Mouse (Mus musculus) stomach, embryonic 15.5 days (tissue): ENCODE measurements around the gene Mettl23. TPM values are rescaled to one million over a fixed set of nuclear protein-coding genes. Genes with fewer than 3 reads are reported as not detected.

Source experiments
- ATAC-seq: fragments of 200-750 bp; cut with Nextera tagmentation; 2 replicates; pipeline ENCODE4 v1.8.0; 2017; ENCODE audit warnings: low read depth, moderate number of reproducible peaks, moderate TSS enrichment; ENCODE audit not compliant: insufficient read depth, low FRiP score
- H3K27ac ChIP-seq: fragments of 300-500 bp; sonication (generic); 2 replicates; pipeline ENCODE4 v1.5.1; 2015; ENCODE audit warnings: mild to moderate bottlenecking, inconsistent platforms
- H3K27me3 ChIP-seq: fragments of 300-500 bp; sonication (generic); replicated peaks from 2 replicates; pipeline ENCODE4 v1.6.1; 2015; ENCODE audit warnings: inconsistent platforms
- H3K36me3 ChIP-seq: fragments of 300-500 bp; sonication (generic); 2 replicates; pipeline ENCODE4 v1.6.1; 2015; ENCODE audit warnings: inconsistent platforms
- H3K4me1 ChIP-seq: fragments of 300-500 bp; sonication (generic); 2 replicates; pipeline ENCODE4 v1.6.1; 2015; ENCODE audit warnings: inconsistent platforms
- H3K4me2 ChIP-seq: fragments of 300-500 bp; sonication (generic); 2 replicates; pipeline ENCODE4 v1.6.1; 2015; ENCODE audit warnings: mild to moderate bottlenecking, inconsistent platforms
- H3K4me3 ChIP-seq: fragments of 300-500 bp; sonication (generic); replicated peaks from 2 replicates; pipeline ENCODE4 v1.5.1; 2015; ENCODE audit warnings: inconsistent platforms
- H3K9ac ChIP-seq: fragments of 300-500 bp; sonication (generic); 2 replicates; pipeline ENCODE4 v1.6.1; 2015; ENCODE audit warnings: inconsistent platforms
- H3K9me3 ChIP-seq: fragments of 300-500 bp; sonication (generic); 2 replicates; pipeline ENCODE4 v1.6.1; 2016; ENCODE audit warnings: inconsistent platforms
- WGBS: fragments of 180-500 bp; shearing (Covaris S2); methylation state at CpG from one replicate; pipeline ENCODE4 v1.1.7; 2015; 5-methylcytosine and 5-hydroxymethylcytosine counted together
- polyA plus RNA-seq: library from polyadenylated mRNA; unstranded; fragments of >200 nt; fragmentation: Nextera tagmentation; extraction: Ambion mirVana; gene quantifications from 2 replicates; pipeline ENCODE4 v1.2.1, GENCODE M21; 2015

The Mettl23 gene
- polyA plus RNA-seq, 1 experiment from 2014 or later, result 61.3 TPM

DNA sequence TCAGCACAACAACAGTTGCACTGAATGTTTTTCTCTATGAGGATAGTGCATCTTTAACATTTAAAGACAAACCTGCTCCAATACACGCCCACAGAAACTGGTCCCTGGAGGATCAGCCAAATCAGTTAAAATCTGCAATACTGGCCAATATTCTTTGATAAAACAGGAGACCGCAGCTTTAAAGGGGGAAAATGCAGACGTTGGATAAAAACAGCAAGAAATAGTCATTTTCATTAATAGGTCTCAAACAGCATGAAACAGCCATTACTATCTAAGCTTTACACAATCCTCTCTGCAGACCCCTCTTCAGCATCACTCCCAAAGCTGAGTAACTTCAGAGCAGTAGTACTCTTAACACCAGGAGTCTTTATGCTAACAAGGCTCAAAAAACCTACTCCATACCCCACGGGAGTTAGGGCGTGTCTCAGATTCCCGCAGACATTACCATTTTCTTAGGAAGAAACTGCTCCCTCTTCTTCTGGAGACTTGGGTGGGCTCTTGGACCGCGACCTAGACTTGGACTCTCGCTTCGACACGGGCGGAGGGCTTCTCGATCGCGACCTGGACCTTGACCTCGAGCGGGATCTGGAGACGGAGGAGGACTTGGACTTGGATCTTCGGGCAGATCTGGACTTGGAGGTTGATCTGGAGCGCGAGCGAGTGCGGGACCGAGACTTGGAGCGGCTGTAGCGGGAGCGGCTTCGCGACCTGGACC, 8.7 kb downstream of the Mettl23 start:
- Histone ChIP-seq H3K9me3 (no peaks in the 10 kb centered on the region), H3K4me3 (peak overlapping the region; percentile 92), H3K27me3 (no peaks in the 10 kb centered on the region), H3K36me3 (peaks cover 14% of the 10 kb centered on the region; the same call in 1 of the 2 replicates), H3K4me1 (peaks cover 5% of the 10 kb centered on the region; the same call in 1 of the 2 replicates), H3K27ac (peak overlapping the region; percentile 100), H3K9ac (peak overlapping the region; percentile 90), H3K4me2 (peak overlapping the region; percentile 68)
- under 1% methylated on average over 29 of the region's 29 CpGs for WGBS
- no peak for ATAC-seq

DNA sequence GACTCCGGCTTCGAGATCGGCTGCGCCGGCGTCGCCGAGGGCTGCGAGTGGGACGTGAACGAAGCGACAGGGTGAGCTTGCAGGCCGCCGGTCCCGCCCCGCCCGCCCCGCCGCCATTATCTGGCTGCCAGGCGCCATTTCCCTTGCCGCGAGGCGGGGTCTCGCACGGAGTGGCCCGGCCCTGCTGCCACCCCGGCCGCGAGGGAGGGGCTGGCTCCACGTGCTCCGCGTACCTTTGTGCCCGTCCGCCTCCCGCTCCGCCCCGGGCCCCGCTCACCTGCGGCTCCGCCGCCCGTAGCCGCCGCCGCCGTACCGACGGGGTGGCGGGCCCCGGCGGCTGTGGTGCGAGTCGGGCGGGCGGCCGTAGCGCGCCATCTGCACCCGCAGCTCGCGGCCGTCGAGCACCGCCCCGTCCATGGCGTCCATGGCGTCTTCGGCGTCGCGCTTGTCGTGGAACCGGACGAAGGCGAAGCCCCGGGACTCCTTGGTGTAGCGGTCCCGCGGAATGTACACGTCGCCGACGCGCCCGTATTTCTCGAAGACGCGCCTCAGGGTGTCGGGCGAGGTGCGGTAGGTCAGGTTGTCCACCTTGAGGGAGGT, 9.3 kb downstream of the Mettl23 start, which contains the start of gene Mfsd11:
Gene Mfsd11, plus strand, starts transcription at position 150 of the 600 bp plus-strand sequence.
- Histone ChIP-seq H3K4me1 (peaks cover 4% of the 10 kb centered on the region; the same call in 1 of the 2 replicates), H3K36me3 (peaks cover 14% of the 10 kb centered on the region; the same call in 1 of the 2 replicates), H3K9ac (peak within 1 kb of the TSS; percentile 90), H3K27ac (peak within 1 kb of the TSS; percentile 100), H3K9me3 (no peaks in the 10 kb centered on the region), H3K4me3 (peak within 1 kb of the TSS; percentile 92), H3K27me3 (no peaks in the 10 kb centered on the region), H3K4me2 (peak within 1 kb of the TSS; percentile 68)
- under 1% methylated on average over 86 of the region's 91 CpGs for WGBS
- peak; percentile 61 for ATAC-seq

DNA sequence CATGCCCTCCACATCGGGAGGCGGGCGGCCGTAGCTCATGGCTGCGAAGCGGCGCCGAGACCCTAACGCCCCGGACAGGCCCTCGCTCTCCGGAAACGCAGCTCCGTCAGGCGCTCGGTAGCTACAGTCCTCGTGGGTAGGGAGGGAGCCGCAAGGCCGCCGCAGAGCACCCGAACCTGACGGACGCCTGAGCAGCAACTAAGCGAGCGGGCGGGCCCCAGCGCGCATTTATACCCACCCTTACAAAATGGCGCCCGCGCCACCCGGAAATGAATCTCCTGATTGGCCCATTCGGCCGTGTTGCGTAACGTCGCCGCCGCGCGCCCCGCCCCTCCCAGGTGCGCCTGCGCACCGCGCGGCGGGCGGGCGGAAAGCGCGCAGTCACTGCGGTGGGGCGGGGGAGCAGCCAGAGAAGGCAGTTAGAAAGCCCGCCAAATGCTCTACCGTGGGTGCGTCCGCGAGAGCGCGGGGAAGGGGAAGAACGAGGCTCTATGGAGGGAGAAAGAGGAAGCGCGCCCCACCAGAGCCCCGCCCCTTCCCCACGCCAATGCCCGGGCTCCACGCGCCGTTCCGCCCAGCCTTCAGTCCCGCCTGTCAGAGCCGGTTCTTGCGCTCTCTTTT, 9.9 kb downstream of the Mettl23 start, which contains the start of gene Srsf2:
Gene Srsf2, minus strand, starts transcription at position 204 of the 621 bp plus-strand sequence.
- peak within 1 kb of the TSS; percentile 92 for H3K4me3 ChIP-seq
- H3K36me3 ChIP-seq, result peaks cover 11% of the 10 kb centered on the region; the same call in 1 of the 2 replicates
- H3K4me1 ChIP-seq, result peaks cover 2% of the 10 kb centered on the region; the same call in 1 of the 2 replicates
- H3K27ac ChIP-seq, result peak within 1 kb of the TSS; percentile 100
- H3K9ac ChIP-seq, result peak within 1 kb of the TSS; percentile 90
- under 1% methylated on average over 70 of the region's 74 CpGs for WGBS
- no peaks in the 10 kb centered on the region for H3K9me3 ChIP-seq
- H3K4me2 ChIP-seq, result peak within 1 kb of the TSS; percentile 68
- peak; percentile 87 for ATAC-seq
- H3K27me3 ChIP-seq, result no peaks in the 10 kb centered on the region

DNA sequence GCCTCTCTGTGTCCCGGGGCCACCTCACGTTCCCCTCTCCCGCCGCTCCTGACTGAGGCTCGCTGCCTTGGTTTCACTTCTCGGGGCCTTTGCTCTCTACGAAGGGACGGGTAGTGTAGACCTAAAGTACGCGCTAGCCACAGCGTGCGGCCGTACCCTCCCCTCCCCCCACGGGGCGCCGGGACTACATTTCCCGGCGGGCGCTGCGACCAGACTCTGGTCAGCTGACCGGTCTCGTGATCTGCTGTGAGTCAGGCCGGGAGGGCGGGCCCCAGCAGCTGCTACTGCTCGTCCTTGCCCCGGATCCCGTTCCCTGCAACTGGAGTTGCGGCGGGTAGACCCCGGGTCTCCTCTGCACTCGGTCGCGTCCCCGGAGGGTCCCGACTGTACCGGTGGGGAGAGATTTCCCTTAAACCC, 10.4 kb downstream of the Mettl23 start:
- Histone ChIP-seq H3K27me3 (no peaks in the 10 kb centered on the region), H3K9ac (peak overlapping the region; percentile 69; the same call in 1 of the 2 replicates), H3K9me3 (no peaks in the 10 kb centered on the region), H3K36me3 (peaks cover 6% of the 10 kb centered on the region; the same call in 1 of the 2 replicates), H3K4me1 (peaks cover 2% of the 10 kb centered on the region; the same call in 1 of the 2 replicates), H3K4me3 (peak overlapping the region; percentile 92), H3K27ac (peak overlapping the region; percentile 100), H3K4me2 (peak overlapping the region; percentile 62)
- under 1% methylated on average over 36 of the region's 36 CpGs for WGBS
- ATAC-seq, result peak; percentile 90

DNA sequence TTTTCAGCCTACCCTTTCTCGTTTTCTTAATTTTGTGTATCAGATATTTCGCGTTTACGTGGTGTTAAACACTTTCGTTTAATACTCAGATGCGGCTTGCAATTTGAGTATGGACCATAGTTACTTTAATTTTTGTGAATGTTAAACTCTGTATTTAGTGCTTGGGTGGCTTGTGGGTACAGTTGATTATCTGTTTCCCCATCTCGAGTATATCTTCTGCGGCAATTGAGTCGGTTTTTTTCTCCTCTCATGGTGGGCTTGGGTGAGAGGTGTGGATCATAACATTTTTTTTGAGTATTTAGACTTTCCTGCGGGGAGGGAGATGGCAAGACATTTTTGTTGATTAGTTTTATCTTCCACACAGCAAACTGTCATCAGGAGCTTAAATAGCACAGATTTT, 11.2 kb downstream of the Mettl23 start:
- Histone ChIP-seq H3K4me1 (peaks cover 2% of the 10 kb centered on the region; the same call in 1 of the 2 replicates), H3K36me3 (peaks cover 3% of the 10 kb centered on the region; the same call in 1 of the 2 replicates), H3K27me3 (no peaks in the 10 kb centered on the region), H3K9me3 (no peaks in the 10 kb centered on the region), H3K4me2 (peak overlapping the region; percentile 62), H3K4me3 (peak overlapping the region; percentile 92), H3K9ac (peak overlapping the region; percentile 53; the same call in 1 of the 2 replicates), H3K27ac (peak overlapping the region; percentile 100; the same call in 1 of the 2 replicates)
- no peak for ATAC-seq
- WGBS, result 30% methylated on average over 10 of the region's 10 CpGs

DNA sequence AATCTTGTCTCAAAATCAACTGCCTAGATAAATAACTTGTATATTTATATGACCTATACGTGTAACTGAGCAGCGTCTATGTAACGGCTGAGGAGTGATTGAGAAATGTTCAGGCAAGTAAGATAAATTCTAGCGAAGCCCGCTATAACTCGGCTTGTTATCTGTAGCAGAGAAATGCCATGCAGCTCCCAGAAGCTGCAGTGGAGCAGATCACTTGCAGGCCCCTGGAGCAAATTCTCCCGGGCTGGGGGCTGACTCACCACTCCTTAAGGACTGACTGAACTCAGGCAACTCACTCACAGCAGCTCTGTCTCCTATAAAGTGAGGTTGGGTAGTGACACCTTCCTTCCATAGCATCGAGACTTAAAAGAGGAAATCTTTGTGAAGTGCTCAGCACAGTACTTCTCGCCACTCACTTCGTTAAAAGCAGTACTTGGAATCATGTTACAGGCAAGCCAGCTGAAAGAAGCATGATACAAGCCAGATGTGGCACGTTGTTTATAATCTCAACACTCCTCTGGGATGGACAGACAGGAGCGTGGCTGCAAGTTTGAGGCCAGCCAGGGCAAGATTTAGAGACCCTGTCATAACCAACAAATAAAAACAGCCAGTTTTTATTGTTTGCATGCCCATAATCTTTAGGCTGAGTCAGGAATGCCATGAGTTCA, 14.2 kb downstream of the Mettl23 start:
- WGBS, result 58% methylated on average over 12 of the region's 12 CpGs
- H3K9ac ChIP-seq, result no peak overlapping the region
- peaks cover 21% of the 10 kb centered on the region for H3K36me3 ChIP-seq
- no peaks in the 10 kb centered on the region; the same call in 1 of the 2 replicates for H3K4me1 ChIP-seq
- H3K27me3 ChIP-seq, result no peaks in the 10 kb centered on the region
- no peaks in the 10 kb centered on the region for H3K9me3 ChIP-seq
- ATAC-seq, result no peak
- H3K4me2 ChIP-seq, result no peak overlapping the region
- no peak overlapping the region for H3K27ac ChIP-seq
- no peak overlapping the region for H3K4me3 ChIP-seq

DNA sequence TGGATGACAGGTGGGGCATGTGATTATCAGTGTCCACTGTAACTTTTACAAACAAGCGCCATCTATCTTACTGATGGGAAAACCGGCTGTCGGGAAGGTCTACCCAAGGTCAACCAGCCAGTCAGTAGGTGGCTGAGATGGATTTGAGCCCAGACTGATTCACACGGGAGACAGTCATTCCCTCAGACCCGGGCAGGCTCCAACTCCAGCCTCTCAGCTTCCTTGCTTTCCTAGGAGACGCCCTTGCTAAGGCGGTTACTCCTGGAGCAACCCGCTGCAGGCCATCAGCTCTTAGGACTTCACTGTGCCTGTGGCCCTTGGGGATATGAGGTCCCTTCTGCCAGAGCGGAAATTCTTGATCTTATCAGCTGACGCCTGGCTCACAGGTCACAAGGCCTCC, 21.4 kb downstream of the Mettl23 start:
- no peak overlapping the region for H3K4me2 ChIP-seq
- H3K27ac ChIP-seq, result no peak overlapping the region
- H3K27me3 ChIP-seq, result no peaks in the 10 kb centered on the region
- H3K4me1 ChIP-seq, result no peaks in the 10 kb centered on the region
- no peak for ATAC-seq
- WGBS, result 59% methylated on average over 10 of the region's 10 CpGs
- H3K4me3 ChIP-seq, result no peak overlapping the region
- no peaks in the 10 kb centered on the region for H3K9me3 ChIP-seq
- peaks cover 39% of the 10 kb centered on the region for H3K36me3 ChIP-seq
- H3K9ac ChIP-seq, result no peak overlapping the region

DNA sequence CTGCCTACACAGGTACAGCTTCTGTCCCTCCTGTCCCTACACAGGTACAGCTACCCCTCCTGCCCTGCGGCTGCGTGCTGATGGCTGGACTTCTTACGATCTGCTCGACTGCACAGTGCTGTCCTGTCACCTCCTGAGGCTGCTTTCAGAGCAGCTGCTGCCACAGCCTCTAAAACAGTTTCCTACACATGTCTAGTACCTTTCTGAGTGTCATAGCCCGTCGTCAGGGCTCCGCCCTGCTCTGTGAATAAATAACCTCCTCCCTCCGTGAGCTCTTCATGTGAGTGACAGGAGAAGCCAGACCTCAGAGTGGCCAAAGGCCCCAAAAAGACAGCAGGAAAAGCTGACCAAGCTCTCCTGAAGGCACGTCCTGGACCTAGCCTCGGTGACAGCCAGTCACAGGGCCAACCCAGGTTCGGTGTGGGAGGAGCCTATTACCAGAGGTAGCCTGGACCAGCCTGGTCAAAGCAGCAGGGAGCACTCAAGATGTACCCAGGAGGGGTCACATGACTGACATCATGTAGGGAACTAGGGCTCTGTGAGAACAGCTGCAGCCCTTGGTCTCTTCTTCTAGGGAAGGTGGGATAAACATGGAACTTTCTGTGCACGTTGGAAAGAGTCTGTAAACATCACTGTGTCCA, 23.0 kb downstream of the Mettl23 start:
- H3K4me3 ChIP-seq, result no peak overlapping the region
- 74% methylated on average over 12 of the region's 12 CpGs for WGBS
- no peak overlapping the region for H3K9ac ChIP-seq
- H3K9me3 ChIP-seq, result no peaks in the 10 kb centered on the region
- no peaks in the 10 kb centered on the region for H3K4me1 ChIP-seq
- peaks cover 38% of the 10 kb centered on the region for H3K36me3 ChIP-seq
- H3K27ac ChIP-seq, result no peak overlapping the region
- no peak overlapping the region for H3K4me2 ChIP-seq
- no peaks in the 10 kb centered on the region for H3K27me3 ChIP-seq
- no peak for ATAC-seq

DNA sequence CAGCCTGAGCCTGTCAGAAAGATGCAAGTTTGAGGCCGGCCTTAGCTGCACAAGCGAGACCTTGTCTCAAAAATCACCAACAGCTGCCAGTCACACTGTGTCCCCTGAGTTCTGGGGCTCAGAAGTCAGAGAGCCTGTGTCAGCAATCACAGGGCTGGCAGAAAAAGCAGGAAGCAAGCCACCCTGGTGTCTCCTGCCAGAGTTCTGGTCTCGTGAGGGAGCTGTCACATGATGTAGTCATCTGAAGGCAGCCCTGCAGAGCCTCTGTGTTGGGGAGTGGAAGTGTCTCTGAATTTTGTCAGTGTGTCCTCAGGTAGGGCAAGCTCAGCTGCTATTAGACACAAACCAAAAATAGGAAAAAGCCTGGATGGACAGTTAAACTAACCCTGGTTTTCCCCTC, 25.1 kb downstream of the Mettl23 start:
- 74% methylated on average over 3 of the region's 3 CpGs for WGBS
- Histone ChIP-seq H3K4me2 (no peak overlapping the region), H3K36me3 (peaks cover 33% of the 10 kb centered on the region), H3K4me3 (no peak overlapping the region), H3K27ac (no peak overlapping the region), H3K9me3 (no peaks in the 10 kb centered on the region), H3K27me3 (no peaks in the 10 kb centered on the region), H3K4me1 (no peaks in the 10 kb centered on the region), H3K9ac (no peak overlapping the region)
- ATAC-seq, result no peak

DNA sequence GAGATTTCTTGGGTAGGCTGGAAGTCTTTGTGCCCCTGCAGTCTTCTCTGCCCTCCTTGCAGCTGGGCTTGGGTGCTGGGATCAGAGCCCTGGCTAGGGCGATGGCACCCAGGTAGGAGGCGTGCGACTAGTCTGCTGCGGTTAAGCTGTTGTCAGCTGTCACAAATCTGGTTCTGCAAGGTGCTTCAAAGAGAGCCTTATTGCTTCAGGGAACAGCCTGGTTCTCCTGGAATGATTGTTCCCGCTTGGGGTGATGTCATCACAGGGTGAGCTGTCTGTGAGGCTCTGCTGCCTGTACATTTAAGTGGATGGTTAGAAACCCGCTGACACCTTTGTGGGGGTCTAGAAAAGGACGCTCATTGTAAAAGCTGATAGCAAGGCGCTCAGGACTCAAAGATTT, 26.1 kb downstream of the Mettl23 start:
- Histone ChIP-seq H3K9me3 (no peaks in the 10 kb centered on the region), H3K4me3 (no peak overlapping the region), H3K27me3 (no peaks in the 10 kb centered on the region), H3K27ac (peak overlapping the region; percentile 67; the same call in 1 of the 2 replicates), H3K4me1 (no peaks in the 10 kb centered on the region), H3K4me2 (no peak overlapping the region), H3K36me3 (peaks cover 44% of the 10 kb centered on the region), H3K9ac (no peak overlapping the region)
- 84% methylated on average over 8 of the region's 8 CpGs for WGBS
- peak; percentile 51; the same call in 1 of the 2 replicates for ATAC-seq

DNA sequence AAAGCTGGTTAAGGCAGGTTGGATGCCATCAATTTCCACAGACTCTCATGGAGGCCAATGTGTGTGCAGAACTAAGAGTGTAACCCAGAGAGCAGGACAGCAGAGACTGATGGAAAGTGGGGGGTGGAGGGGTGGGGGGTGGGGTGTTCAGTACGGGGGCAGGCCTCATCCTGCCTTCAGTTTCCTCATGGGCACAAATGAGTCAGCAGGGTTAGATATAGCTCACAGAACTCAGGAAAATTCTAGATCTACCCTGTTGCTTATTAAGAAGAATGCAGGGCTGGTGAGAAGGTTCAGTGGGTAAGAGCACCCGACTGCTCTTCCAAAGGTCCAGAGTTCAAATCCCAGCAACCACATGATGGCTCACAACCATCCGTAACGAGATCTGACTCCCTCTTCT, 26.6 kb downstream of the Mettl23 start:
- no peaks in the 10 kb centered on the region for H3K27me3 ChIP-seq
- 79% methylated on average over 4 of the region's 4 CpGs for whole genome bisulfite sequencing
- no peak overlapping the region for H3K9ac ChIP-seq
- ATAC-seq, result no peak
- no peaks in the 10 kb centered on the region for H3K4me1 ChIP-seq
- H3K4me3 ChIP-seq, result no peak overlapping the region
- H3K9me3 ChIP-seq, result no peaks in the 10 kb centered on the region
- peaks cover 48% of the 10 kb centered on the region for H3K36me3 ChIP-seq
- peak overlapping the region; percentile 67; the same call in 1 of the 2 replicates for H3K27ac ChIP-seq
- H3K4me2 ChIP-seq, result no peak overlapping the region
